Mouse (Mus musculus) embryonic facial prominence, embryonic 12.5 days (tissue): Measurements from ENCODE around the gene Ankrd54. TPM values are rescaled to one million over a fixed set of nuclear protein-coding genes. Genes with fewer than 3 reads are reported as not detected.
A peak's percentile ranks its signal among the peaks of the same experiment; 100 is the strongest.

Source experiments
- ATAC-seq: fragments of 200-750 bp; cut with Nextera tagmentation; 2 replicates; pipeline ENCODE4 v1.8.0; 2017; ENCODE audit not compliant: insufficient number of reproducible peaks, insufficient read depth, low FRiP score, low TSS enrichment
- H3K27ac ChIP-seq: fragments of 300-500 bp; sonication (generic); 2 replicates; pipeline ENCODE4 v1.5.1; 2016; ENCODE audit warnings: mild to moderate bottlenecking
- H3K27me3 ChIP-seq: fragments of 300-500 bp; sonication (generic); 2 replicates; pipeline ENCODE4 v1.6.1; 2016; ENCODE audit warnings: mild to moderate bottlenecking, moderate library complexity
- H3K36me3 ChIP-seq: fragments of 300-500 bp; sonication (generic); 2 replicates; pipeline ENCODE4 v1.6.1; 2016; ENCODE audit warnings: mild to moderate bottlenecking
- H3K4me1 ChIP-seq: fragments of 300-500 bp; sonication (generic); 2 replicates; pipeline ENCODE4 v1.6.1; 2016
- H3K4me2 ChIP-seq: fragments of 300-500 bp; sonication (generic); replicated peaks from 2 replicates; pipeline ENCODE4 v1.6.1; 2016; ENCODE audit warnings: mild to moderate bottlenecking, moderate library complexity
- H3K4me3 ChIP-seq: fragments of 300-500 bp; sonication (generic); 2 replicates; pipeline ENCODE4 v1.5.1; 2016; ENCODE audit warnings: mild to moderate bottlenecking
- H3K9ac ChIP-seq: fragments of 300-500 bp; sonication (generic); 2 replicates; pipeline ENCODE4 v1.6.1; 2016; ENCODE audit warnings: mild to moderate bottlenecking, moderate library complexity
- H3K9me3 ChIP-seq: fragments of 300-500 bp; sonication (generic); 2 replicates; pipeline ENCODE4 v1.6.1; 2016; ENCODE audit warnings: mild to moderate bottlenecking, moderate library complexity
- WGBS: fragments of 180-500 bp; shearing (Covaris S2); methylation state at CpG from one replicate; pipeline ENCODE4 v1.1.7; 2016; 5-methylcytosine and 5-hydroxymethylcytosine counted together
- polyA plus RNA-seq: library from polyadenylated mRNA; unstranded; fragments of >200 nt; fragmentation: Nextera tagmentation; extraction: Ambion mirVana; gene quantifications from 2 replicates; pipeline ENCODE4 v1.2.1, GENCODE M21; 2016

Ankrd54 gene
- polyA plus RNA-seq, 1 experiment from 2014 or later = 55.9 TPM

DNA sequence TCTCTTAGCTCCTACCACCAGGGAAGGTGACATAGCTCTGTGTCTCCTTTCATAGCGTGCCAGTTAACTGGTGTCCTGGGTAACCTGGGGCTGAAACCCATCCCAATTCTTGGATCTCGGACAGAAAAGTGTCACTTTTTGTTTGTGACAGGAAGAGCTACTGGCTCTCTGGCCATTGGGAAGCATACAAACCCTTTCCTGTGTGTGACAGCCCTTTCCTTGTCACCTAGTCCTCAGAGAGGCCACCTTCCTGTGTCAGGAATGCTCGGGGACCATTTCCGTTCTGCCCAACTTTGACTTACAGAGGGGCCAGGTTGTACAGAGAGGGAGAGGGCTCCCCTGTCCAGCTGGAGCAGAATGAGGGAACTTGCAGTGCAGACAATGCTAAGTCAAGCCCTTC lies 36.8 kb upstream of the Ankrd54 start:
- Histone ChIP-seq H3K9me3 (no peaks in the 10 kb centered on the region), H3K4me3 (no peak overlapping the region), H3K4me1 (peaks cover 22% of the 10 kb centered on the region), H3K4me2 (no peak overlapping the region), H3K36me3 (peaks cover 11% of the 10 kb centered on the region), H3K27me3 (no peaks in the 10 kb centered on the region), H3K27ac (no peak overlapping the region), H3K9ac (no peak overlapping the region)
- ATAC-seq = no peak
- 65% methylated on average over 4 of the region's 4 CpGs for WGBS

DNA sequence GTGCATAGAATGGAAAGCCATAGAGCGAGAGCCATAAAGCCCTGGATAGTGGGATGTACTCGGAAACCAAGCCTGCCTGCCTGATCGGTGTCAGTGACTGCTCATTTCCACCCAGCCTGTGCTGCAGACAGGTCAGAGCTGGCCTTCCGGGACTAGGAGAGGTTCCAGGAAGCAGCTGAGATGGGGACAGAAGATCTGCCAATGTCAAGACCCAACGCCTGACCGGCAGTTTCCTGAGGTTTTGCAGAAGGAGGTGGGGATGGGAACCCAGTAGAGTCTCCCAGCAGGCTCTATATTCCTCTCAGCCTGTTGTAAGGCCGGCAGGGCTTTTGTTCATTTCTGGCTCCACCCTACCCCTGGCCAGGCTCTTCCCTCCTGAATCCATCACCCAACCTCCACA lies 36.2 kb upstream of the Ankrd54 start:
- no peaks in the 10 kb centered on the region for H3K27me3 ChIP-seq
- no peak overlapping the region for H3K4me2 ChIP-seq
- H3K4me3 ChIP-seq = no peak overlapping the region
- ATAC-seq = no peak
- H3K36me3 ChIP-seq = peaks cover 17% of the 10 kb centered on the region
- no peak overlapping the region for H3K9ac ChIP-seq
- H3K27ac ChIP-seq = no peak overlapping the region
- WGBS = 59% methylated on average over 7 of the region's 7 CpGs
- H3K4me1 ChIP-seq = peaks cover 22% of the 10 kb centered on the region
- H3K9me3 ChIP-seq = no peaks in the 10 kb centered on the region

GRCm38 (mm10) chr15:79098220-79098619 lies 35.5 kb upstream of the Ankrd54 start:
- Histone ChIP-seq H3K4me3 (no peak overlapping the region), H3K4me1 (peaks cover 22% of the 10 kb centered on the region), H3K27me3 (no peaks in the 10 kb centered on the region), H3K4me2 (no peak overlapping the region), H3K36me3 (peaks cover 24% of the 10 kb centered on the region), H3K27ac (no peak overlapping the region; the same call in 1 of the 2 replicates), H3K9me3 (no peaks in the 10 kb centered on the region), H3K9ac (no peak overlapping the region)
- ATAC-seq = no peak
- WGBS = 61% methylated on average over 5 of the region's 5 CpGs

GRCm38 (mm10) chr15:79097611-79098025 lies 34.9 kb upstream of the Ankrd54 start:
- no peaks in the 10 kb centered on the region for H3K9me3 ChIP-seq
- H3K4me2 ChIP-seq = no peak overlapping the region
- 37% methylated on average over 6 of the region's 6 CpGs for WGBS
- peaks cover 22% of the 10 kb centered on the region for H3K4me1 ChIP-seq
- no peaks in the 10 kb centered on the region for H3K27me3 ChIP-seq
- H3K4me3 ChIP-seq = no peak overlapping the region
- no peak overlapping the region for H3K9ac ChIP-seq
- 0 out of 2 replicates have a peak, but pooled peaks have one; percentile 37 for ATAC-seq
- peaks cover 30% of the 10 kb centered on the region for H3K36me3 ChIP-seq
- H3K27ac ChIP-seq = peak overlapping the region; percentile 59; the same call in 1 of the 2 replicates

DNA sequence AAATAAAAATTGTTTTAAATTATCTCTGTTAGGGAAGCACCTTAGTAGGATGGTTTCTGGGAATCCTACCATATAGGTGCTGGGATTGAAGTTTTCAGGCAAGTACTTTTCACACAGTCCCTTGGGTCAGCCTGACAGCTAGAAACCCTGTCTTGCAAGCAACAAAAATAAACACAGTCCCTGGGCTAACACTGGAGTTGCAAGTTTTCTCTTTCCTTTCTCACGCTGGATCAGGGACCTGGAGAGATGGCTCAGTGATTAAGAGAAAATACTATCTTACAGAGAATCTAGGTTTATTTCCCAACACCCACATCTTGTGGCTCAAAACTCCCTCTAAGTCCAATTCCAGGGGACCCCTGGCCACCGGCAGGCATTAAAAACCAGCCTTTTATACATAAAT lies 34.4 kb upstream of the Ankrd54 start:
- H3K4me3 ChIP-seq = no peak overlapping the region
- no peaks in the 10 kb centered on the region for H3K27me3 ChIP-seq
- H3K27ac ChIP-seq = peak overlapping the region; percentile 59; the same call in 1 of the 2 replicates
- peaks cover 22% of the 10 kb centered on the region for H3K4me1 ChIP-seq
- WGBS = 26% methylated on average over 2 of the region's 2 CpGs
- no peak overlapping the region for H3K9ac ChIP-seq
- H3K9me3 ChIP-seq = no peaks in the 10 kb centered on the region
- H3K36me3 ChIP-seq = peaks cover 34% of the 10 kb centered on the region
- no peak for ATAC-seq
- H3K4me2 ChIP-seq = no peak overlapping the region

DNA sequence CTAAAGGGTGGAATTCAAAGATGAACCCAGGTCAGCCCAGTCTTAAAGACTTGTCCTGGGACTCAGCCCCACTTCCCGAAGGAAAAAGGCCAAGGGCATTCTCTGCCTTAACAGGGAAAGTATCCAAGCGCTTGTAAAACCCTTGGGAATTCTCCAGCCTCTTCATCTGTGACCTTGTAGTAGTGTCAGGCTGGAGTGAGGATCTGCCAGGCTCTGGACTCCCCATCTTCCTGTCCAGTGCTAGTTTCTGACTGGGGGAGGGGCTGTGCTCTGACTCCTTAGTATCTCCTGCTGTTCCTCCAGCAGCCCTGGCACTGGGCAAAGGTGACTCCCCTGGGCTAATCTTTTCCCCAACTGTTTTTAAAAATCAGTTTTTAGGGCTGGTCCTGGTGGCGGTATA lies 33.9 kb upstream of the Ankrd54 start:
- H3K36me3 ChIP-seq = peaks cover 40% of the 10 kb centered on the region
- 72% methylated on average over 3 of the region's 3 CpGs for whole genome bisulfite sequencing
- H3K27me3 ChIP-seq = no peaks in the 10 kb centered on the region
- H3K9me3 ChIP-seq = no peaks in the 10 kb centered on the region
- H3K4me3 ChIP-seq = no peak overlapping the region
- no peak overlapping the region for H3K4me2 ChIP-seq
- ATAC-seq = no peak
- H3K4me1 ChIP-seq = peaks cover 22% of the 10 kb centered on the region
- H3K27ac ChIP-seq = no peak overlapping the region
- H3K9ac ChIP-seq = no peak overlapping the region

- Histone ChIP-seq H3K36me3 (peaks cover 51% of the 10 kb centered on the region), H3K4me3 (no peak overlapping the region), H3K27ac (no peak overlapping the region), H3K9ac (no peak overlapping the region), H3K4me2 (no peak overlapping the region), H3K9me3 (no peaks in the 10 kb centered on the region), H3K4me1 (peaks cover 16% of the 10 kb centered on the region), H3K27me3 (no peaks in the 10 kb centered on the region)
- 86% methylated on average over 5 of the region's 5 CpGs for WGBS
- no peak for ATAC-seq
These were observed 32.8 kb upstream of the Ankrd54 start for GRCm38 (mm10) chr15:79095483-79095882.

DNA sequence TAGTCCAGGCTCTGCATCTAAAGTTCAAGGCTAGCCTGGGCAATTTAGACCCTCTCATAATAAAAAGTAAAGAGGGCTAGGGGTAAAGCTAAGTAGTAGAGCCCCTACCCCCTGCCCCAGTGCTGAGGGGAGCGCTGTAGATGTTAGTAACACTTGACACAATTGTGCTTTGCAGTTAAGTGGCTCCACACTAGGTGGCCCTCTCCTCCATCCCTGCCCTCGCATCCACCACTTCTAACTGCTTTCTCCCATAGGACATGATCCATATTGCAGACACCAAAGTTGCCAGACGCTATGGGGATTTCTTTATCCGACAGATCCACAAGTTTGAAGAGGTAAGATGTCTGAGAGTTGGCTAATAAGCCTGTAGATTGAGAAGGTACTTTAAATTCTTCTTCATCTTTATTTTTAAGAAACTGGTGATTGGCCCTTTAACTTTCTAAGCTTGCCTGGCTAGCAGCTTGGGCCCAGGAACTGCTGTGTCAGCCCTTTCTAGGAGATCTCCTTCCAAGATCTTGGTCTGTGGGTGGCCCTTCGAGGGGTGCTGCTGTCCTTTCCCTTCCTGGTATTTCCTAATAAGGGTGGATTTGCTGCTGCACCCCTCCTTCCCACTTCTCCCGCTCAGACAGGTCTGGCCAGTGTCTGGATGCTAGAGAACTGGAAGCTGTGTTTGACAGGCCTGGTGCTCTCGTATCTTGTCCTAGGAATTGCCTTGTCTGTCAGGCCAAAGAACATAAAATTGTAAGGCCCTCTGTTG lies 30.6 kb upstream of the Ankrd54 start:
- no peaks in the 10 kb centered on the region for H3K27me3 ChIP-seq
- no peak overlapping the region for H3K9ac ChIP-seq
- H3K9me3 ChIP-seq = no peaks in the 10 kb centered on the region
- peaks cover 73% of the 10 kb centered on the region for H3K36me3 ChIP-seq
- H3K4me2 ChIP-seq = no peak overlapping the region
- no peak overlapping the region for H3K27ac ChIP-seq
- no peak overlapping the region for H3K4me3 ChIP-seq
- H3K4me1 ChIP-seq = peaks cover 12% of the 10 kb centered on the region
- ATAC-seq = no peak
- WGBS = 71% methylated on average over 7 of the region's 7 CpGs

- Histone ChIP-seq H3K27ac (no peak overlapping the region), H3K36me3 (peaks cover 79% of the 10 kb centered on the region), H3K27me3 (no peaks in the 10 kb centered on the region), H3K4me3 (no peak overlapping the region), H3K4me1 (peaks cover 2% of the 10 kb centered on the region), H3K9ac (no peak overlapping the region), H3K9me3 (no peaks in the 10 kb centered on the region), H3K4me2 (no peak overlapping the region)
- WGBS = 87% methylated on average over 6 of the region's 6 CpGs
- ATAC-seq = no peak
These were observed 29.6 kb upstream of the Ankrd54 start for GRCm38 (mm10) chr15:79092284-79092683.

DNA sequence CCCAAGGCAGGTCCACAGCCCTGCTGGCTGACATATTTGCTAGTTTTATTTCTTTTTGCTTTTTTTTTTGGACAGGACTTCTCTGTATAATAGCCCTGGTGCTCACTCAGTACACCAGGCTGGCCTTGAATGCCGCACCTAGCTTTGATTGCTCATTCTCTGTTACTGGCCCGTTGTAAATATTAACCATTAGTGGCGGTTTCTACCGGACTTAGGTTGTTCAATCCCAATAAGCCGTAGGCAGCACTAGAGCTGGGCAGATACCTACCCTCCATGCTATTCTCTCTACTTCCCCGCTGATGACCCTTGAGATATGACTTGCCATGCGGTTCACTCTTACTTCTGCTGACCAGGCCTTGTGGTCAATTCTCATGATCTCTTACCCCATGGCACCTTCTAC lies 16.9 kb upstream of the Ankrd54 start:
- H3K27me3 ChIP-seq = no peaks in the 10 kb centered on the region
- H3K27ac ChIP-seq = no peak overlapping the region
- WGBS = 95% methylated on average over 7 of the region's 7 CpGs
- H3K9me3 ChIP-seq = no peaks in the 10 kb centered on the region
- H3K4me3 ChIP-seq = no peak overlapping the region
- H3K4me1 ChIP-seq = peaks cover 7% of the 10 kb centered on the region
- peaks cover 82% of the 10 kb centered on the region for H3K36me3 ChIP-seq
- H3K4me2 ChIP-seq = no peak overlapping the region
- no peak overlapping the region for H3K9ac ChIP-seq
- ATAC-seq = no peak

DNA sequence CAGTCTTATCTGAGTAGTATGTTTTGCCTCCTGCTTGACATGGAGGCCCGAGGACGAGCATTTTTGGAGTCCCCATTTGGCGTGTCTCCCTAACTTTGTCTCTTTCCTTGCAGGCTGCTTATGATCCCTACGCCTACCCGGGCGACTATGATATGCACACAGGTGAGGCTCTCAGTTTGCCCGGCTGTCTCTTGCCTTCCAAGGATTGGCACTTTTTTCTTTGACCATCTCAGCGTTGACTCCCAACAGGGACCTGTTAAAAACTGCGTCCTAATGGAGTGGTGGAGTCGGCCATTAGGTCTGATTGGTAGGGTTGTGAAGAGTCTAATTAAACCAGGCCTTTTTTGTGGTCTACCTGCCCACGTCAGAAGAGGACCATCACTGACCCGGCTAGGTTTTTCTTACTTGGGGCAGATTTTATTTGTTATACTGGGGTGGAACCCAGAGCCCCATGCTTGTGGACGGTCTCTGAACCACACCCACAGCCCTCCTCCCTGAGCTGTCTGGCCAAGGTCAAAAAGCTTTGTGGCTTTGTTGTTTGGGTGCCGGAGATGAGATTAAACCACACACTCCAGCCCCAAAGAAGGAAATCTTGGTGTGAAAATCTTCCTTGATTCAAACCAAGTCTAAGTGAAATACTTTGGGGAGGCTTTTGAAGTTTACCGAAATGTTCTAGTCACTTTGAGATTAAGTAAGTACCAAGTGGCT lies 13.1 kb upstream of the Ankrd54 start:
- Histone ChIP-seq H3K36me3 (peaks cover 45% of the 10 kb centered on the region), H3K27me3 (no peaks in the 10 kb centered on the region), H3K4me1 (peaks cover 7% of the 10 kb centered on the region), H3K9ac (peak overlapping the region; percentile 75), H3K27ac (no peak overlapping the region), H3K4me3 (peak overlapping the region; percentile 82), H3K9me3 (no peaks in the 10 kb centered on the region), H3K4me2 (peak overlapping the region; percentile 72)
- 39% methylated on average over 15 of the region's 15 CpGs for WGBS
- no peak for ATAC-seq

- H3K9me3 ChIP-seq = no peaks in the 10 kb centered on the region
- WGBS = 0% methylated on average over 49 of the region's 49 CpGs
- peaks cover 7% of the 10 kb centered on the region for H3K4me1 ChIP-seq
- peak within 1 kb of the TSS; percentile 72 for H3K4me2 ChIP-seq
- ATAC-seq = peak; percentile 71
- peak within 1 kb of the TSS; percentile 75 for H3K9ac ChIP-seq
- H3K27ac ChIP-seq = peak within 1 kb of the TSS; percentile 78
- no peaks in the 10 kb centered on the region for H3K27me3 ChIP-seq
- H3K36me3 ChIP-seq = peaks cover 39% of the 10 kb centered on the region
- peak within 1 kb of the TSS; percentile 82 for H3K4me3 ChIP-seq
These were observed 12.3 kb upstream of the Ankrd54 start, which contains the start of gene Eif3l for GRCm38 (mm10) chr15:79074913-79075532. Gene Eif3l (plus strand): TSS chr15:79075179.
